Mouse (Mus musculus): ENCODE measurements around the gene Babam2.

Babam2 gene

DNA sequence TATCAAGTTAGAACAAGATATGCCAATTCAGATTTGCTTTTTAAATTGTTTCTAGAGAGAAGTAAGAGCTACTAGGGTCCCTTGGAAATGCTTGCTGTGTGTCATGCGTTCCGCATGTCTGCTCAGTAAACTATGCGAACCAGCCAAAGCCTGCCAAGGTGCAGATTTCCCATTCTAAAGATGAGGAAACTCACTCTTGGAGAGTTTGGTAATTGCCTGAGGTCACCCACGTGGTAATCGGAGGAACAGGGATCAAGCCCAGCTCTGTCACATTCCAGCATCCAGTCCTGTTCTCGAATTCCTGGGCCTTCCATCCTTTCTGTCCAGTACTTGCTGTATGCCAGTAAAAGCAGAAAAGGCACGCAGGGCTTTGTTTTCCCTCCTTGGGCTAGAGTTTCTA lies 345.7 kb downstream of the Babam2 start:
- DNase-seq (ENCODE audit: low read depth, low spot score): no peak

DNA sequence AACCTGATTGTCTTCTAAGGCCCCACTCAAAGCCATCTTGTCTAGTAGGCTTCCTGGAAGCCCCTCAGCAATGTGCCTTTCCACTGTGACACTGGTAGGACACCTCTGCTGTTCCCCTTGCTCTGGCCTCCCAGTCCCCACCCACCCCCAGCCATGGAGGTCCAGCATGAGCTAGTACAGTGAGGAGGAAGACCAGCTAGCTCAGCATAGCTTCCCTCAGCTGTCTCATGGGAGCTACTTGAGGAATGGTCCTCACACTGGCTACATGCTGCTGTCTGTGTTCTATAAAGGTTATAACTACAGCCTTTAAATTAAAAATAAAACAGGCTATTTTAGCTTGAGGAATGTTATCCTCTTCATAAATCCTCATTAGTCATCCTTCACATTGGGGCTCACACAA lies 346.5 kb downstream of the Babam2 start:
- DNase-seq (ENCODE audit: low read depth, low spot score): no peak

DNA sequence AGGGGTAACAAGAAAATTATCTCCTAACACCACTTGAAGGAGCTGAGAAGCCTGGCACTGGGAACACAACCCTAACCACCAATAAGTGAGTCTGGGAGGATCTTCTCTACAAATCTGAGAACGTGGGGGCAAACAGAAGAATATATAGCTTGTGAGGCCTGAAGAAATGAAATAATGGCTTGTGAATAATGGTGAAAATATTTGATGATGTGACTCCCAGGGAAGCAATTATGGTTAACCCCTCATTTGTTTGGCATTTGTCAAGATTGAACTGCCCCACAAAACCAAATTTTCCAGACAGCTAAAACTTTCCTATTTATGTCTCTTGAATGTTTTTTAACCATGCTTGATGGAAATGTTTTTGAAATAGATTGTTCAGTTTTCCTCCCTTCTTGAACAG lies 354.4 kb downstream of the Babam2 start:
- DNase-seq (ENCODE audit: low read depth, low spot score): no peak

DNA sequence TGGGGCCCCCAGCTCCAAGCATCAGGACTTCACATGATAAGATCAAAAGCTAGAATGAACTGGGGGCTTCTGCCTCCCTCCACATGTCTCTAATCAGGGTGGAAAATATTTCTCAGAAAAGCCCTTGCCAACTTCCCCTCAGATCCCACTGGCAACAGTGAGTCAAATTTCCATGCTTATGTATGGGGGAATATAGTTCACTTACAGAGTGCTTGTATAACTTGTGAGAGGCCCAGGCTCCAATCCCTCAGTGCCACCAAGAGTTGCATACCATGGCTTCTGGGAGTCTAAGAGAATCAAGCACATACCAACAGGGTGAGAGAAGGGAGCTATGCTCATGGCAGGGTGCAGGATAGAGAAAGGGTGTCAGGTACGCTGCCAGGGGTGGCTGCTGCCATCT lies 355.0 kb downstream of the Babam2 start:
- no peak for DNase-seq (ENCODE audit: low read depth, low spot score)

DNA sequence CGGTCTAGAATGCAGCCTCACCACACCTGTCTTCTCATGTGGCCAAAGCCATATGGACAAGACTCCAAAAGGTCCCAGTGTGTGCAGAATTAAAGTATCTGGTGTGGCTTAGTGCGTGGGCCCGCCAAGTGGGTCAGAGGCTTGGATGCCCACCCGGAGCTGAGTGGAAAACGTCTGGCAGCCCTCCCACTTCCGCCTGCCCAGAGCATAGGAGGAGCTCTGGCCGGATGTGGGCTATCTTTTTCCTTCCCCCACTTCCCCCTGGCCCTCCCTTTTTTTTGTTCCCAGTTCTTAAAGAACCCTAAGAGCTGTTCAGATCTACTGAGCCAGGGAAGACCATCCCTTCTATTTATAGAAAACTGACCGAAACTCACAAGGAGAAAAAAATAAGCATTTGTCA lies 356.0 kb downstream of the Babam2 start:
- peak; percentile 7 for DNase-seq (ENCODE audit: low read depth, low spot score)

DNA sequence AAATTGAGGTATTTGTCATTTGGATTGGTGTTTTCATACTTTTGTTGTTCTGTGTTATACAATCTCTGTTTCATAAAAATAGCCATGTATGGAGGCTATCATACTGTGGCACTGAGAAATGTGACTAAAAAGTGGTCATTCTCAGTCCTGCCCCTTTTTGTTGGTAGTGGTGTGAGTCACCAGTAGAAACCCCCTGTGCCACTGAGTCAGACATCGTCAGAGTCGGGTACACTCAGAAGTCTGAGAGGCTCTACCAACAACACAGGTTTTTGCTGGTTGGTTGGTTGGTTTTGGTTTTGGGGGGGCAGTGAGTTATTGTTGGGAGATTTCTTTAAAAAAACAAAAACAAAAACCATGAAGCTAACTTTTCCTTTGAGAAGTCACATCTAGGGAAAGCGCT lies 358.2 kb downstream of the Babam2 start:
- no peak for DNase-seq (ENCODE audit: low read depth, low spot score)

DNA sequence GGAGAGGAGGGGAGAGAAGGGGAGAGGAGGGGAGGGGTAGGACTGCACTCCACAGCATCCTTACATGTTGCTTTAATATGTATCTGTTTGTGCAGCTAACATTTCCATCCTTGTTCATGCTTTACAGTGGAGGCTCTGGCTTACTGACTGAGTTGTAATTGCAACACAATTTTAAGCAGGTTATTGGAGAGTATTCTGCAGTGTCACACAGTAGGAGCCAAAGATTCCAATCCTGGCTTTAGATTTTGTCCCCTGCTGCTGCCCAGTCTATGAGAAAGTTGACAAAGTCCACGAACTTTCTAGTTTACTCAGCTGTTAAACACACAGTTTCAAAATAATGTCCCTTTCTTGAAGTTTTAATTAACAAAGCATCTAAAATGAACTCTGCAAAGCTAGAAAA lies 358.6 kb downstream of the Babam2 start:
- DNase-seq (ENCODE audit: low read depth, low spot score): no peak

DNA sequence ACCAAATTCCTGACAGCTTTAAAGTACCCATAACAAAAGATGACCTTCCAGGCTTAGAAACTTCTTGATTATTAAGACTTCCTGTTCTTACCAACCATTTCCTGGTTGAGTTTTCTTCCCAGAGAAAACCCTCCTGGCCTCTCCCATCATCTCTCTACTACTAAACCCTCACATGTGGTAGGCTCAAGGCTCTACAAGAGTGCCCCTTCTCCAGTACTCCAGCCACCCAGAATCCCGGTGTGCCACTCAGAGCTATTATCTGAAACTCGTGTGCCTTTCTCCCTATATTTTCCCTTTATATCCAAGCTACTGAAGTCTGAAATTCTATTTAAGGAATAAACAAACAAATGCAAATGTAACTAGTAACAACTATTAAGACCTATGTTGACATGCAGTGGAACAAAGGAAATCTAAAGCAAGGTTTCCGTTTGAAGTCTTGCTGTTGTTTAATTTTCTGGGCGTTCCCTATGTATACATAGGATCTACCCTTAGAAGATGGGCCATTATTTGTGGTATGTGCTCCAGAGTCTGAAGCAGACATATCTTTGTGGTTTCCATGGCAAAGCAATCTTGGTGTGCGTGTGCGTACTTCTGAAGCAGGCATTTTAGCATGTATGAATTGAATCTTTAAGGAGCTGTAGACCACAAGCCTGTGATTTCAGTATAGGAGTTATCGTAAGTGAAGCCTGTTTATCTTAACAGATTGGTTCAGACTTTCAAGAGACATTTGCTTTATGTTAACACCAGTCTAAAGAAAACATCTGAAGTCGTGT lies 361.2 kb downstream of the Babam2 start:
- no peak for DNase-seq (ENCODE audit: low read depth, low spot score)

DNA sequence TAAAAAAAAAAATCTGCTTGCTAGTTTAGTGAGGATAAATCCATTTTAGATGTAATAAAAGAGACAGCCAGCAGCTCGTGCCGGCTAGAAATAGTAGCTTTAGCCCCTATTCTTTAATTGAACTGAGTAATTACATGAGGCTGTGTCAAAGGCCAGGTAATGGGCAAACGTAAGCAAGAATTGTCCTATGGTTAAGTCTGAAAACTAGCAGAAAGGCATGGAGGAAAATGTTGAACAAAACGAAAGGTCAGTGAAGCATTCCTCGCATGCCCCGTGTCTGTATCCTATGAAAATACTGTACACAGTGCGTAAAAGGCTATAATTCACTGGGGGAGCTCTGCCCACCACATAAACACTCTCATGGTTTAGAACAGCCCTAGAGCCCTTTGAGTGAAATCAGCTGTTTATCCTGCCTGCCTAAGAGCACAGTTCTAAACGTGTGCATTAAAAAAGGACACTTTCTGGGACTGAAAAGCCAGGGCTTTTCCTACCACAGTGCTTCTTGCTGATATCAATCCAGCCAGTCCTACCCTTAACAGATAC lies 361.8 kb downstream of the Babam2 start:
- DNase-seq (ENCODE audit: low read depth, low spot score): no peak

DNA sequence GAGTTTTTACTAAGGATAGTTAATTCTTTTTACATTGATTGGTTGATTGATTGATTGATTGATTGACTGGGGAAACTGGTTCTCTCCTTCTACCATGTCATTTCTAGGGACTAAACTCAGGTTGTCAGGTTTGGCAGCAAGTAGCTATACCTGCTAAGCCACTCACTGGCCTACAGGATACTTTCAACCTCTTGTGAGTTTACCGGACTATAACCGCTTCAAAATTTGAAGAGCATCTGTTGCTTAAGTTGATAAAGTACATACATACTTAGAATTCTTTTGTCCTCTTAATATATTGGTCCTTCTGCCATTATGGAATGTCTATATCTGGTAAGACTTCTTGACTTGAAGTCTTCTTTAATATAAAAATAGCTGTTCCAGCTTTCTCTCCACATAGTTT lies 363.0 kb downstream of the Babam2 start:
- no peak for DNase-seq (ENCODE audit: low read depth, low spot score)

DNA sequence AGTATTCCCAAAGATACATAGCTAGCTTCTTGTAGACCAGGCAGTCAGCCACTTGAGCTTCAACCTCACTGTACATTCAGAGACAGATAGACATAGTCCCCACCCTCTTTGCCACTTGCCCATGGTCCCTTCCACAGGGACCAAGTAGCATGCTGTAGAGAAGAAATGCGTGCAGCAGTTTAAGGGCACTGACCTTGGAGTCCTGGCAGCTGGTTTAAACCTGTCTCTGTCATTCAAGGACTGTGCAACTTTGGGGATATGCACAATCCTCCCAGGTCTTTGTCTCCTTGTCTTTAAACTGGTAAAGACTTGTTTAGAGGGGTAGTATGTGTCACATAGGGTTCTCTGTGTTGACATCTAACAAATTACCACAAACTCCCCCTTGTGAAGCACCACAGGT lies 364.4 kb downstream of the Babam2 start:
- no peak for DNase-seq (ENCODE audit: low read depth, low spot score)

DNA sequence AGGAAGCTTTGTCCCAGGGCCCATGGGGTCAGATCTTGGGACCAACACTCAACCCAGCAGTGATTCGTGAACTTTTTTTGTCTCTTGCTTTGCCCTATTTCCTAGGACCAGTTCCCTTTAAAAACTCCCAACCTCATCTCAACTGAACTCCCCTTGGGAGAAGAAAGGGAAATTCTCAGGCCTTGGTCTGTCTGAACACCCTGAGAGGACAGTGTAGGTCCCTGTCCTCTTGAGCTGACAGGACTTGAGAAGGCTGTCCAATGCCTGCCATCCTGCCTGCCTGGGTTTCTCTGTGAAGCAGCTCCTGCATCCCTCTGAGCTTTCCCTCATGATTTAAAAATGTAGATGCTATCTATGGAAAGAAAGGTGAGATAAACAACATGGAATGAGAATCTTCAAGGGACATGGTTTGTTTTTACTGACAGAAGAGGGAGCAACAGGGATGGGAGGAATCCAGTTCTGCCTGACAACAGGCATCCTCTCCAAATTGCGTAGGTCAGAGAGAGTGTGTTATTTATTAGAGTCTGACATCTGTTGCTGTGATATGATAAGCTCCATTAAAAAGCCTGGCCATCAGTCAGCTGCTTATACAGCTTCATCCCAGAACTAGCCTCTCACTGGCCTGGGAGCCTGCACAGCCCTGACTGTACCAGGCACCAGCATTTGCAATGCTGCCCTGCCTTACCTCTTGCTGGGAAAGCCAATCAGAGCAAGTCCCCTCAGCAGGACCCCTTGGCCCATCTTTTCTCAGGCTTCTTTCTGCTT lies 367.0 kb downstream of the Babam2 start:
- DNase-seq (ENCODE audit: low read depth, low spot score): no peak

DNA sequence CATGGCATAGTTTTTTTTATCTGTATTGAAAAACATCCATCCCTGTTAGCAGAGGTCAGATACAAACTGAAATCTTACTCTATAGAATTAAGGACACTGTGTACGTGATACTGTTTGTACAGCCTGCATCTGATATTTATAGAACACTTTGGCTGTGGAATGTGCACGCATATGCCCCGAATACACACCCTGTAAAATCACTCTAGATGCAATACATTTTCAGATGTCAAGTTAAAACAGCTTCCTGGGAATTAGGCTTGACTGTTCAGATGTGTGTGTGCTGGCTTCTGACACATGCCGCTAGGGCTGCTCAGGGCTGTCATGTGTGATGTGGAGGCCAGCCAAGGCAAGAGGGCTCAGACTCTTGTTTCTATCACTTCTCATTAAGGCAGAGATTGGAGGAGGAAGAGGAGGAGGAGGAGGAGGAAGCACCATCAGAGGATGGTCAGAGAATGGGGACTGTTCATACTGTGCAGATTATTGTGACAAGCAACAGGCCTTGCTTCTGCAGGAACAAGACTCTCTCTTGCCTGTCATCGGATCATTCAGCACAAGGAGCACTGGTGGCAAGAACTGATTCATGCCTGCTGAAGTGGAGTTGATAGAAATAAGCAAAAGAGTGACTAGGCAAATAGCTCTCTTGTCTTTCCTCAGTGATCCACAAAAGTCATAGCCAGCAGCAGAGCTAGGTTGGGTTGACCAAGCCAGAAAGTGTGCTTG lies 368.7 kb downstream of the Babam2 start:
- DNase-seq (ENCODE audit: low read depth, low spot score): no peak

DNA sequence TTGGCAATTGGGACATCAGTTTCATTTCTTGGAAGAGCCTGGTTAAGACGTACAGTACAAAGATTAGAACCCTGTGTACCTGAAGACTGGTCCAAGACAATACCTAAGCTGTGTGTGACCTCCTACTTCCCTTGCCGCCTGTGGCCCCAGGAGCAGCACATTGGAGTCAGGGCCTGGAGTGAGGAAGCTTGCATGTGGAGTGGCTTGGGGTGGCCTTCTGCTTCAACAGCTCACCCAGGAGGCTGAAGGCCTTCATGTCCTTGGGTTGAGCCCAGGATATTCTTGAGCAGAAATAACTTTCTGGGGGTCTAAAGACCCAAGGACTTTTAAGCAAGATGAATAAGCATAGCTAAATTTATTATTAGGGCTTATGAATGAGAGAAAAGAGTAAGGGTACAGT lies 369.4 kb downstream of the Babam2 start:
- DNase-seq (ENCODE audit: low read depth, low spot score): no peak

DNA sequence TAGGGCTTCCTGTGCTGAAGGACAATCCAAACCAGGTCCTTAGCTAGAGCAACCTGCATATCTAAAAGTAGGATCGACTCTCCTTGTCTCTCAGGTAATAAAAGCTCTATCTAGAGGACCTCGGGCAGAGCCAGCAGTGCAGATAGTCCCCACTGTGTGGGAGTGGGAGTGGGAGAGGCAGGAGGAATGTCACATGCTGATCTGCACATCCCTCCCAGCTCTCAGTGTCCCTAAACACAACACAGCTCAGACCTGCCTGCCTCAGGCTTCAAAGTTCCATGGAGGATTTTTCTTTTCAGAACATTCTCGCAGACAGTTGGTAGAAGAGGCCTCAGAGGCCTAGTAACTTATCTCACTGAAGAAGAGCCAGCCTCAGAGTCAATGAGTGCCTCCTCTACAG lies 371.1 kb downstream of the Babam2 start:
- DNase-seq (ENCODE audit: low read depth, low spot score): no peak

DNA sequence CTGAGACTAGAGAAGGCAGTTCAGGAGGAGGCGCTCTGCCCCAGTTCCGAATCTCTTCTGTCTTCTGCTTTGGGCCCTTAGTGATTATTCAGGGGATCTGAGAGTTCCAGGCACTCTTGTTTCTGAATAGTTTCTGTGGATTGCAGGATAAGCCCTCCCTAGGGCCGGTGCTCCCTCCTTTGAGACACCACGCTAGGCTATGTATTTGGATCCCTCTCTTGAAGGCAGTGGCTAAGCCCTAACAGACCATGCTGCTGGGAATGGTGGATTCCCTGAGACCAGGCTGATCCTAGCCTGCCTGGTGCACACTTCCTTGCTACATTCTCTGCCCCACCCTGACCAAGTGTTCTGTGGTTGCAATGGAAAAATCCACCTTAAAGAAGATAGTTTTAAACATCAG lies 371.6 kb downstream of the Babam2 start:
- no peak for DNase-seq (ENCODE audit: low read depth, low spot score)

DNA sequence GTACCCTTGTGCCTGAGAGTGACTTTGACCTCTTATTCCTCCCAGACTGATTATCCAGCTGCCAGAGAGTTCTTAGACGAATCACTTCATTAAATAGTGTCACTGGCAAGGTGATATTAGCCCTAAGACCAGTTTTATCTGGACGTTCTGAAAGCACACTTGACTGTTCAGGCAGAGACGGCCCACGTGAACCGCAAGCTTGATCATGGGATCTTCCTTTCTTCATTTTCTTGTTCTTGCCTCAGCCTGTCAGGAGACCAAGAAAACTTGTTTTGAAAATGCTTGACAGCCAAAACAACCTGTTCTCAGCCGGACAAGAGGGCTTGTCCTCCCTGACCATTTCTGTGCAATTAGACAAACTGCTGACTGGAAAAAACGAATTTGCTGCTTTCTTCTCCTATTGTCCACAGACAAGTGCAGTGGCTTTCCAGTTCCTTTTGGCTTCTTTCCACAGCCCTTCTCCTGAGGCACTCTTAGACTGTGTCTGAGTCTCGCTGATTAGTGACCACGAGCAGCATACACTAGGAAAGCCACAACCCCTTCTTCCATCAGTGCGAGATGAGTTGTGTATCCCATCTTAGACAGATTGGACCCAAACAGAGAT lies 372.2 kb downstream of the Babam2 start:
- DNase-seq (ENCODE audit: low read depth, low spot score): no peak

DNA sequence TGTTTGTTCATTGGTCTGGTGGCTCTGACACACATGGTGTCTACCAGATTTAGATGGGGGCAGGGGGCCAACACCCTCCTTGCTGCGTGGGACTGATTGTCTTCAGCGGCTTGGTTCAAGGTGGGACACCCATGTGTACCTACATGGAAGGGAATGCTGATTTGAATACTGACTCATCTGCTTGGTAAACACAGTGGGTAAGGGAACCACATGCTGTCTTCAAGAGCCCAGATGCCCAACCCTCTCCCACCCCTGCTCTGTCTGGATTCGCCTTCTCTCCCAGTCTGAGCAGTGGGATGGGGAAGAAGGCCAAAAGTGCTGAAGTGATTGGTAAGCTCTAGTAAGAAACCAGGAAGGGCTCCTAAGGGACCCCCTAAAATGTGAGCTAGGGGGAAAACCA lies 373.3 kb downstream of the Babam2 start:
- DNase-seq (ENCODE audit: low read depth, low spot score): no peak

DNA sequence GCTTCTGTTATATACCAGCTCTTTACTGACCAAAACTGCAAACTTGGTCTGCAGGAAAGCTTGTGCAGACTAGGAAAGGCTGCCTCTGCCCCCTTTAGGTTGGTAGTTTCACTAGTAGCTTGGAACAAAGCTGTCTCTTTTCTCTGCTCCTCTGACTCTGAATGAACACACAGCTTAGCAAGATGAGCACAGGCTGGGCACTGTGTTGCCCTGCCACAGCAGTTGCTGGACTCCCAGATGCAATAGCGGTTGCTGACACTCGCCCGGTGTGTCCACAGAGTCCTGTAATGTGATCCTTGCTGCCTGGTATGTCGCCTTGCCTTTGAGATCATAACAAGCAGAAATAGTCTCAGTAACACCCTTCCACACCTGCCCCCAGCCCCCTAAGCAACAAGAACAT lies 373.8 kb downstream of the Babam2 start:
- no peak for DNase-seq (ENCODE audit: low read depth, low spot score)

DNA sequence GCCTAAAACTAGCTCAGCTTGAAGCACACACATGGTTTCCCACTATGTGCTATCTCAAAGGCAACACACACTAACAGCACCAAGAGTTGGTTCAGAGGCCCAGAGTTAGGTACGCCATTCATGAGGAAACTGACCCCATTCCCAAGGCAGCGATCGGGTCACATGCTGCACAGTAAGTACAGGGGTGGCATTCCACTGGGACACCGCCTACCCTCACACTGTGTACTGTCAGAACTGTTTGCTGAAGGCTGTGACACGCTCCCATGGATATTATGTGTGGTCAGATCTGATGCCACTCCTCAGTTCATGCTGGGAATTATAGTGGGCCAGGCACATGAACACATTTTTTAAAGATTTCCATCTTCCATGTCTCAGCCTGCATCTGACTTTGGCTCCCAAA lies 374.3 kb downstream of the Babam2 start:
- no peak for DNase-seq (ENCODE audit: low read depth, low spot score)

DNA sequence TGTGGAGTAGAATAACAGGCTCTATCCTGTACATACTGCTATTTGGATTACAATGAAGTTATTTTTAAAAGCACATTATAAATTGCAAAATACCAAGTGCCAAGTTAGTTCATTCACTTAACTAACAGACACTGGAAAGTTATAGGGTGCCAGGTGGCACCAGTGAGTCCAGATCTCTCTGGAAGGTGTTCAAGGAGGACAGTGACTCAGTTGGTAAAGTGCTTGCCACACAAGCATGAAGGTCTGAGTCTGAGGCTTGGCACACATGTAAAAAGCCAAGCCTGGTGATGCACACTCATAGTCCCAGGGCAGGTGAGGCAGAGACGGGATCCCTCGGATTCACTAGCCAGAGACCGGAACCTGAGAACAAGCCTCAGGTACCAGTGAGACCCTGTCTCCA lies 375.4 kb downstream of the Babam2 start:
- no peak for DNase-seq (ENCODE audit: low read depth, low spot score)

DNA sequence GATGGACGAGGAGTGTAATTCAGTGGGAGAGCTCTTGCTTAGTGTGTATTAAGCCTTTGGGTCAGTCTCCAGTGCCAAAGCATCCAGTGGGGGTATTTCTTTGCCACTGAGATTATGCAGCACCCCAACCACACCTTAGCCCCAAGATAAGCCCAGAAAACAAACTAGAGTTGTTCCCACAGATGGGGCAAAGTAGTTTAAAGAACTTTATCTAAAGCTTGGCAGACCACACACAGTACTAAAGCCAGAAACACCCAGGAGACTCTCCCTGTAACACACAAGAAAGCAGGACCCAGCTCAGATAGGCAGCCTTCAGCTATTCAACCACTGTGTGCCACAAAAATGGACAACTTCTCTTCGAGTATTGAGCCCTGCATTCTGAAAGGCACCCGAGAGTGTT lies 376.6 kb downstream of the Babam2 start:
- no peak for DNase-seq (ENCODE audit: low read depth, low spot score)
